In genomic region chr8:108869420-108869819, GRCm38 (mm10) we compare ENCODE assay signal across 27 mouse cellular contexts.
A peak's percentile ranks its signal among the peaks of the same experiment; 100 is the strongest.
DNase-seq lines count a peak whose midpoint lies in the region; ATAC-seq and TF ChIP-seq lines count a peak whose summit lies in the region.
"Had no signal": no experiment of that assay in that cellular context is flagged by ENCODE, and none has a peak within 500 bp of the region (broad histone marks: within the 10 kb centered on the region; RNA-seq: fewer than 3 reads in every experiment).

No protein-coding gene starts in this region.

- H3K4me2 ChIP-seq in forebrain, embryonic 11.5 days (ENCODE audit: low read depth, low read length, severe bottlenecking): no peak overlapping the region
- H3K4me2 ChIP-seq: heart, embryonic 11.5 days; hindbrain, embryonic 13.5 days; intestine, embryonic 15.5 days had no signal

- H3K9ac ChIP-seq in heart, adult 2 months (ENCODE audit: low read depth, low read length): no peak overlapping the region
- no peak overlapping the region for H3K9ac ChIP-seq in forebrain, embryonic 11.5 days (ENCODE audit: low read length)
- H3K9ac ChIP-seq: forebrain, postnatal 0 days; hindbrain, embryonic 13.5 days; intestine, embryonic 15.5 days had no signal

- 38% methylated on average over 3 of the region's 3 CpGs for WGBS in heart, adult 2 months
- 88% methylated on average over 3 of the region's 3 CpGs for WGBS in forebrain, embryonic 11.5 days

- H3K4me1 ChIP-seq in heart, adult 2 months (ENCODE audit: control insufficient read depth, insufficient read depth, low read length): peaks cover 14% of the 10 kb centered on the region
- H3K4me1 ChIP-seq in forebrain, embryonic 11.5 days (replicated peaks; ENCODE audit: control insufficient read depth, insufficient read depth, low read length): 0 out of 2 replicates have a peak, but pooled peaks cover 2% of the 10 kb centered on the region

- H3K4me3 ChIP-seq in heart, adult 2 months: no peak overlapping the region
- H3K4me3 ChIP-seq in forebrain, embryonic 11.5 days (ENCODE audit: low read depth, low read length): no peak overlapping the region
- H3K4me3 ChIP-seq: forebrain, embryonic 10.5 days; gastrocnemius, adult 2 months; hindbrain, embryonic 10.5 days; hindbrain, embryonic 13.5 days; intestine, embryonic 15.5 days had no signal

- no peak for TF ChIP-seq EP300 in heart, adult 2 months (IDR thresholded peaks at IDR 0.05; ENCODE audit: insufficient read depth, low read depth, low read length)

- no peak for TF ChIP-seq CTCF in heart, adult 2 months (IDR thresholded peaks at IDR 0.05)

- no peak for DNase-seq in heart, adult 2 months
- DNase-seq in heart, adult 9 months (ENCODE audit: low spot score in 2 of 2): no peak
- peak; percentile 14 to 31 for DNase-seq in lung, adult 18-20 months
- DNase-seq in lung, postnatal 14 days: no peak
- peak; percentile 24 for DNase-seq in lung, postnatal 10 days
- DNase-seq in forebrain, embryonic 11.5 days (ENCODE audit: low spot score): no peak
- DNase-seq: adrenal gland, postnatal 10 days; adrenal gland, postnatal 36 days; B cell, adult 2 months; cerebellum, adult 18-20 months; cerebellum, adult 9-10 months; cerebellum, postnatal 14 days; forebrain, postnatal 0 days; gastrocnemius, adult 2 months; gastrocnemius, postnatal 14 days; heart, postnatal 10 days; heart, postnatal 36 days had no signal

- H3K27me3 ChIP-seq in heart, adult 2 months (ENCODE audit: control insufficient read depth, insufficient read depth, low read length): no peaks in the 10 kb centered on the region
- no peaks in the 10 kb centered on the region for H3K27me3 ChIP-seq in forebrain, embryonic 11.5 days (ENCODE audit: control insufficient read depth, insufficient read depth, low read length)
- H3K27me3 ChIP-seq: CH12.LX; hindbrain, embryonic 13.5 days; intestine, embryonic 15.5 days; Patski had no signal

- no peaks in the 10 kb centered on the region for H3K36me3 ChIP-seq in heart, adult 2 months (ENCODE audit: control insufficient read depth, insufficient read depth, low read length)
- H3K36me3 ChIP-seq in forebrain, embryonic 11.5 days (ENCODE audit: control insufficient read depth, insufficient read depth, low read length): no peaks in the 10 kb centered on the region; the same call in 1 of the 2 replicates
- H3K36me3 ChIP-seq: G1E; intestine, embryonic 15.5 days had no signal

- no peaks in the 10 kb centered on the region for H3K79me2 ChIP-seq in heart, adult 2 months (replicated peaks; ENCODE audit: control insufficient read depth, insufficient read depth, low read length)

- peak overlapping the region; percentile 28 for H3K27ac ChIP-seq in heart, adult 2 months
- H3K27ac ChIP-seq in forebrain, embryonic 11.5 days (ENCODE audit: low read depth, low read length): no peak overlapping the region
- H3K27ac ChIP-seq: forebrain, embryonic 10.5 days; hindbrain, embryonic 10.5 days; hindbrain, embryonic 13.5 days; intestine, embryonic 15.5 days had no signal

- no peaks in the 10 kb centered on the region; the same call in 1 of the 2 replicates for H3K9me3 ChIP-seq in forebrain, embryonic 11.5 days (ENCODE audit: control insufficient read depth, low read length)
- H3K9me3 ChIP-seq: intestine, embryonic 15.5 days had no signal

- intact Hi-C loops in heart, adult 2 months (cut with DNase I): no loop called here

- no peak for ATAC-seq in forebrain, embryonic 11.5 days (replicated peaks; ENCODE audit: low FRiP score)
- ATAC-seq: forebrain, embryonic 14.5 days; forebrain, postnatal 0 days; hindbrain, embryonic 16.5 days; intestine, embryonic 15.5 days; Patski had no signal

- no peak for TF ChIP-seq POLR2A in heart, adult 2 months (IDR thresholded peaks at IDR 0.05; ENCODE audit: insufficient read depth, low read depth, low read length)

Comparison
In these comparisons a context has a peak if more than half of its experiments do, and no peak if none do; other contexts are left out.
1. DNase-seq: peak in lung, adult 18-20 months (2 of 2) and lung, postnatal 10 days (single experiment); none in heart, adult 2 months (0 of 2), heart, adult 9 months (0 of 2), lung, postnatal 14 days (single experiment) and forebrain, embryonic 11.5 days (single experiment).